Mouse (Mus musculus) neural tube, embryonic 11.5 days (tissue): Measurements from ENCODE around the gene Als2cl. TPM values are rescaled to one million over a fixed set of nuclear protein-coding genes. Genes with fewer than 3 reads are reported as not detected.
A peak's percentile ranks its signal among the peaks of the same experiment; 100 is the strongest.

ENCODE experiments used
- ATAC-seq: fragments of 200-750 bp; cut with Nextera tagmentation; 2 replicates; pipeline ENCODE4 v1.8.0; 2017; ENCODE audit warnings: moderate number of reproducible peaks, mild to moderate bottlenecking, moderate TSS enrichment, moderate library complexity; ENCODE audit not compliant: insufficient read depth, low FRiP score, low TSS enrichment
- DNase-seq: peaks from one replicate; pipeline ENCODE4 v3.0.0-alpha.2; 2015; ENCODE audit warnings: low spot score
- H3K27ac ChIP-seq: fragments of 300-500 bp; sonication (generic); 2 replicates; pipeline ENCODE4 v1.5.1; 2014; ENCODE audit warnings: low read depth, mild to moderate bottlenecking, low read length
- H3K27me3 ChIP-seq: fragments of 300-500 bp; sonication (generic); 2 replicates; pipeline ENCODE4 v1.6.1; 2014; ENCODE audit warnings: mild to moderate bottlenecking, low read length, mixed read lengths; ENCODE audit not compliant: control insufficient read depth, insufficient read depth
- H3K36me3 ChIP-seq: fragments of 300-500 bp; sonication (generic); 2 replicates; pipeline ENCODE4 v1.6.1; 2014; ENCODE audit warnings: mild to moderate bottlenecking, low read length, moderate library complexity, mixed read lengths; ENCODE audit not compliant: control insufficient read depth, insufficient read depth
- H3K4me1 ChIP-seq: fragments of 300-500 bp; sonication (generic); 2 replicates; pipeline ENCODE4 v1.6.1; 2014; ENCODE audit warnings: low read length, mixed read lengths; ENCODE audit not compliant: control insufficient read depth, insufficient read depth
- H3K4me2 ChIP-seq: fragments of 300-500 bp; sonication (generic); 2 replicates; pipeline ENCODE4 v1.6.1; 2014; ENCODE audit warnings: low read depth, mild to moderate bottlenecking, moderate library complexity
- H3K4me3 ChIP-seq: fragments of 300-500 bp; sonication (generic); 2 replicates; pipeline ENCODE4 v1.5.1; 2014; ENCODE audit warnings: low read depth, low read length
- H3K9ac ChIP-seq: fragments of 300-500 bp; sonication (generic); 2 replicates; pipeline ENCODE4 v1.6.1; 2014; ENCODE audit warnings: mild to moderate bottlenecking, low read length
- H3K9me3 ChIP-seq: fragments of 300-500 bp; sonication (generic); 2 replicates; pipeline ENCODE4 v1.6.1; 2016; ENCODE audit warnings: low read length; ENCODE audit not compliant: control insufficient read depth
- WGBS: fragments of 180-500 bp; shearing (Covaris S2); extraction: QIAGEN DNeasy Blood & Tissue Kit; methylation state at CpG from one replicate; pipeline ENCODE4 v1.1.7; 2014; 5-methylcytosine and 5-hydroxymethylcytosine counted together
- polyA plus RNA-seq: library from polyadenylated mRNA; unstranded; fragments of >200 nt; fragmentation: Nextera tagmentation; extraction: Ambion mirVana; gene quantifications from 2 replicates; pipeline ENCODE4 v1.2.1, GENCODE M21; 2014

Als2cl gene
- polyA plus RNA-seq, 1 experiment from 2014 or later, result 1.1 TPM

DNA sequence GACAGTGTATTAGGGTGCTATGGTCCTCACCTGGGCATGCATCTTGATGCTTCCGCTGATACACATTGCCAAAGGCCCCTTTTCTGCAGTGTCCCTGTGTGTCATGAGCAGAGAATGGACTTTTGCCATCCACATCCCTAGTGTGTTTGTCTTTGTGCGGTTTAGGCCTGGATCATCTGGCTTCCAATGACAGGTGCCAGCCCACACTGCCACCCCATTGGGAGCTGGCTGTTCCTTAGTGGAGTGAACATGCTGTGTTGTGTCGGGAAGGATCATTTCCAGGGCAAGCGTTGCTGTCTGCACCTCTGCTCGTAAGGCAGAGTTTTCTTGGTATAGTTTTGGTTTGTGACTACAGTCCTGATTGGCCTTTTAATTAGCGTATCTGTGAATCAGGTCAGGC is 21.5 kb downstream of the Als2cl start:
- ATAC-seq (no peak), DNase-seq (no peak)
- Histone ChIP-seq H3K4me2 (no peak overlapping the region), H3K27me3 (no peaks in the 10 kb centered on the region), H3K9me3 (no peaks in the 10 kb centered on the region), H3K9ac (no peak overlapping the region), H3K36me3 (no peaks in the 10 kb centered on the region), H3K27ac (no peak overlapping the region), H3K4me3 (no peak overlapping the region), H3K4me1 (no peaks in the 10 kb centered on the region)
- 84% methylated on average over 6 of the region's 6 CpGs for WGBS

DNA sequence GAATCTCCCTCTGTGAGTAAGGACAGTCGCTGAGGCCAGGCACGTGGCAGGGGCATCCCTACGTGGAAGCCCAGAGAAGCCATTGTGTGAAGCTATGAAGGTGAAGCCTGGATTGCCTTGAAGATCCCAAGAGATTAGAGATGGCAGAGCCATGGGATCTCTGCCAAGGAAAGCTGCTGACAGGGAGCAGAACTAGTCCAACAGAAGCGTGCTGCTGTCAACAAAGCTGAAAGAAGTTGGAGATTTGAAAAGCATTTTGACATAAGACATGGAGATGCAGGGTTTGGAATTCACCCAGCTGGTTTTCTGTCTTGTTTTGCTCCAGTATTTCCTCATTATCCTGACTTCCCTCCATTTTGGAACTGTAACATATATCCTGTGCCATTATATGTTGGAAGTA is 22.6 kb downstream of the Als2cl start:
- 91% methylated on average over 4 of the region's 4 CpGs for WGBS
- Histone ChIP-seq H3K4me3 (no peak overlapping the region), H3K27ac (no peak overlapping the region), H3K4me2 (no peak overlapping the region), H3K27me3 (no peaks in the 10 kb centered on the region), H3K36me3 (no peaks in the 10 kb centered on the region), H3K9me3 (no peaks in the 10 kb centered on the region), H3K4me1 (no peaks in the 10 kb centered on the region), H3K9ac (no peak overlapping the region)
- ATAC-seq (no peak), DNase-seq (no peak)

DNA sequence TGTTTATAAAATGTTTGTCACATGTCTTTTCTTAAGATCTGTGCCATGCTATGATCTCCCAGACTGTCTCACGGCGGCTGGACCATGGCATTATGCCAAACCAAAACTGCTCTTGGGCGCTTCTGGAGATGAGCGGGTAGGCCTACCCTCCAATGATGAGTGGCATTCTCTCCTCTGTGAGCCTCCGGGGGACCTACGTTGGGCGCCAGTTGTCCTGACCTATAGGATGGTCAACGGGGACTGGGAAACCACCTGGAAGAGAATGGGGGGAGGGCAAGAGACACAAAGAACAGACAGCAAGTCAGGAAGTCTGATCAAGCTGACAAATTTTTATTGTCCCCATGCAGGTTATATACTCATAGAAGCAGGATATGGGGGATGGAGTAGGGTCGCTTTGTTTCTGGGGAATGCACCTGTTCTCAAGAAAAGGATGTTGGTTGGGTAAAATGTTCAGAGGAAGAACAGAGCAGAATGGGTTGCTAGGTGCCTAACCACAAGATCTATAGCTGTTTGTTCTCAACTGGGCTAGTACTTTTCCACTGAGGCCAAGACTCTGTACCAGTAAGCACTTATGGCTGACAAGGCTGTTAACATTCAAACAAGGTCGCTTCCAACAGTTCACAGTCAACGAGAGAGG is 27.6 kb downstream of the Als2cl start:
- DNase-seq (no peak), ATAC-seq (no peak)
- 90% methylated on average over 11 of the region's 11 CpGs for WGBS
- no peak overlapping the region for H3K27ac ChIP-seq
- H3K9ac ChIP-seq, result no peak overlapping the region
- no peaks in the 10 kb centered on the region for H3K4me1 ChIP-seq
- H3K27me3 ChIP-seq, result no peaks in the 10 kb centered on the region
- no peak overlapping the region for H3K4me3 ChIP-seq
- H3K4me2 ChIP-seq, result no peak overlapping the region
- no peaks in the 10 kb centered on the region for H3K36me3 ChIP-seq
- no peaks in the 10 kb centered on the region for H3K9me3 ChIP-seq

GRCm38 (mm10) chr9:110907838-110908630 is 28.4 kb downstream of the Als2cl start:
- Histone ChIP-seq H3K4me1 (no peaks in the 10 kb centered on the region), H3K9ac (no peak overlapping the region), H3K27me3 (no peaks in the 10 kb centered on the region), H3K4me2 (no peak overlapping the region), H3K36me3 (no peaks in the 10 kb centered on the region), H3K9me3 (no peaks in the 10 kb centered on the region), H3K4me3 (no peak overlapping the region), H3K27ac (no peak overlapping the region)
- 79% methylated on average over 4 of the region's 4 CpGs for WGBS
- ATAC-seq, result no peak
- DNase-seq, result no peak

GRCm38 (mm10) chr9:110908631-110909016 is 29.0 kb downstream of the Als2cl start:
- Histone ChIP-seq H3K9ac (no peak overlapping the region), H3K9me3 (no peaks in the 10 kb centered on the region), H3K4me2 (no peak overlapping the region), H3K4me3 (no peak overlapping the region), H3K36me3 (no peaks in the 10 kb centered on the region), H3K4me1 (no peaks in the 10 kb centered on the region), H3K27ac (no peak overlapping the region), H3K27me3 (no peaks in the 10 kb centered on the region)
- no peak for ATAC-seq
- no peak for DNase-seq
- 95% methylated on average over 3 of the region's 3 CpGs for WGBS

DNA sequence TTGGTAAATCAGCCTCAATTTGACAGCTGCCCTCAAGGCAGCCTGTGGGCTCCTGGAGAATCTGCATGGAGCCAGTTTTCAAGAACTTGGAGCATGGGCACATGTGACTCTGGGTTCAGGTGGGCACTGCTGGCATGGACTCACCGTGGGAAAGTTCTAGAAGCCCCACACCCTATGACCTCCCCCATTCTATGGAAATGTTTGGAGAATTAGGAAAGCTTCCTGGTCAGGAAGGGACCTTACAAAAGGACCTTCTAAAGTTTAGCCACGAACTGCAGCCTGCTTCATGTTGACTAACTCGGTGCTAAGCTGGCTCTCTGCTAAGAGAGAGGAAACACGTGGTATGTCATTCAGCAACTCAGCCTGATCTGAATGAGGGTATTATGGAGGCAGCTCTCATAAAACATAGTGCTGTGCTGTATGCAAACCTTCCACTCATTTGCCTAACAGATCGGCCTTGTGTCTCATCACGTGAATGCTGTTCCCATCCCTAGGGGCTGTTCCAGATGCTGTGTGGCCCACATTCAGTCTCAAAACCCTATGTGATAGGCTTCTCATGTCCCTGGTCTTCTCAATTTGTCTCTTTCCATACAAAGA is 29.8 kb downstream of the Als2cl start:
- ATAC-seq (no peak), DNase-seq (no peak)
- H3K36me3 ChIP-seq, result no peaks in the 10 kb centered on the region
- H3K4me2 ChIP-seq, result no peak overlapping the region
- whole genome bisulfite sequencing, result 79% methylated on average over 6 of the region's 6 CpGs
- no peak overlapping the region for H3K27ac ChIP-seq
- H3K4me3 ChIP-seq, result no peak overlapping the region
- H3K4me1 ChIP-seq, result no peaks in the 10 kb centered on the region
- H3K9ac ChIP-seq, result no peak overlapping the region
- H3K27me3 ChIP-seq, result no peaks in the 10 kb centered on the region
- no peaks in the 10 kb centered on the region for H3K9me3 ChIP-seq

- H3K27me3 ChIP-seq, result no peaks in the 10 kb centered on the region
- H3K36me3 ChIP-seq, result no peaks in the 10 kb centered on the region
- no peak overlapping the region for H3K27ac ChIP-seq
- no peak for ATAC-seq
- H3K9me3 ChIP-seq, result no peaks in the 10 kb centered on the region
- DNase-seq, result no peak
- H3K9ac ChIP-seq, result peak overlapping the region; percentile 36; the same call in 1 of the 2 replicates
- no peak overlapping the region for H3K4me2 ChIP-seq
- WGBS, result 61% methylated on average over 21 of the region's 21 CpGs
- H3K4me1 ChIP-seq, result no peaks in the 10 kb centered on the region
- H3K4me3 ChIP-seq, result no peak overlapping the region
These were observed 35.1 kb downstream of the Als2cl start for GRCm38 (mm10) chr9:110914631-110915236.

DNA sequence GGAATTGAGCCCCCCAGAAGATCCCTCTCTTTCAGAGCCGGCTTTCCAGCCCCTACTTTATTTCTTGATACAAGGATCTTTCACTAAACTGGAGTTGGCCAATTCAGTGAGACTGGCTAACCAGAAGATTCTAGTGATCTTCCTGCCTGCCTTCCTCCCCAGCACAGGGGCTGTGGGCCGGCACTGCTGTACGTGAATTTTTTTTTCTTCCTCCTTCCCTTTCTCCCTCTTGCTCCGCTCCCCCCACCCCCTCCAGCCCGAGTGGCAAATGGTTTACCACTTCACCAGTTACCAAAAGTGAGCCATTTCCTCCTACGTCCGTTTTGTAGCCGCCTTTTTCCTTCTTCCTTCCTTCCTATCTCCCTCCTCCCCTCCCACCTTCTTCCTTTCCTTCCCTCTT is 35.8 kb downstream of the Als2cl start:
- Histone ChIP-seq H3K4me2 (no peak overlapping the region), H3K9me3 (no peaks in the 10 kb centered on the region), H3K27me3 (no peaks in the 10 kb centered on the region), H3K9ac (no peak overlapping the region), H3K4me1 (no peaks in the 10 kb centered on the region), H3K4me3 (no peak overlapping the region), H3K36me3 (no peaks in the 10 kb centered on the region), H3K27ac (no peak overlapping the region)
- WGBS, result 68% methylated on average over 8 of the region's 8 CpGs
- DNase-seq (no peak), ATAC-seq (no peak)
